33 mouse cellular contexts compared by ENCODE assay signal in the genomic region with DNA sequence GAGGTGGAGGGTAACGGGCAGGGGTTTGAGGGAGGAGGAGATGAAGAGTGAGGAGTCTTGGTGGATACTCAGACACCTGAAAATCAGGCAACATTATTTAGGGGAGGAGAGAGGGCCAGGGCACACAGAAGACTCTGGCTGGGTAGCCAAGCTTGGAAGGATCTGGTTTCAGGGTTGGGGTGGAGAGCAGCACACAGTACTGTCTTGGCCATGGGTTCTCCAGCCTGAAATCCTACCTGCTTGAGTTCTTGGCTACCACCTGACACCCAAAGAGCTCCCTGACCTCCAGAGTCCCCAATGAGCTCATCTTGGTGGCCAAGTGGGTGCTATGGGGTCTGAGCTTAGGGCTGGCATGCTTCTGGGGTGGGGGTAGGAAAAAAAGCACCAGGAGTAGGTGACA. TPM values are rescaled to one million over a fixed set of nuclear protein-coding genes. Genes with fewer than 3 reads are reported as not detected.
DNase-seq lines count a peak whose midpoint lies in the region; ATAC-seq and TF ChIP-seq lines count a peak whose summit lies in the region.
"Had no signal": no experiment of that assay in that cellular context is flagged by ENCODE, and none has a peak within 500 bp of the region (broad histone marks: within the 10 kb centered on the region; RNA-seq: fewer than 3 reads in every experiment).

No protein-coding gene starts in this region.

- 0 out of 2 replicates have a peak, but pooled peaks have one; percentile 9 for ATAC-seq in hindbrain, embryonic 13.5 days (ENCODE audit: low FRiP score)
- no peak for ATAC-seq in hindbrain, embryonic 16.5 days
- peak; percentile 54; the same call in 1 of the 2 replicates for ATAC-seq in limb, embryonic 11.5 days (ENCODE audit: insufficient number of reproducible peaks, low FRiP score, low TSS enrichment, low read depth)
- ATAC-seq in forebrain, postnatal 0 days = no peak
- ATAC-seq: inflammation-experienced regulatory T-cells, adult 6 months had no signal

- H3K4me1 ChIP-seq in hindbrain, embryonic 13.5 days (replicated peaks) = peaks cover 14% of the 10 kb centered on the region
- peaks cover 8% of the 10 kb centered on the region; the same call in 1 of the 2 replicates for H3K4me1 ChIP-seq in hindbrain, embryonic 16.5 days (ENCODE audit: control insufficient read depth, insufficient read depth, low read depth, low read length)
- H3K4me1 ChIP-seq in limb, embryonic 11.5 days (ENCODE audit: control insufficient read depth, insufficient read depth, low read length) = peaks cover 9% of the 10 kb centered on the region
- peaks cover 35% of the 10 kb centered on the region for H3K4me1 ChIP-seq in limb, embryonic 10.5 days
- peaks cover 47% of the 10 kb centered on the region for H3K4me1 ChIP-seq in embryonic facial prominence, embryonic 10.5 days
- H3K4me1 ChIP-seq in forebrain, postnatal 0 days (ENCODE audit: insufficient read depth) = no peaks in the 10 kb centered on the region
- H3K4me1 ChIP-seq: stomach, embryonic 15.5 days had no signal

- intact Hi-C loops in left cerebral cortex, postnatal 25 days (cut with DNase I) = no loop called here

- H3K27ac ChIP-seq in hindbrain, embryonic 13.5 days = no peak overlapping the region
- H3K27ac ChIP-seq in hindbrain, embryonic 16.5 days (ENCODE audit: low read depth, low read length) = no peak overlapping the region
- no peak overlapping the region for H3K27ac ChIP-seq in limb, embryonic 11.5 days (replicated peaks; ENCODE audit: low read depth, low read length)
- H3K27ac ChIP-seq in limb, embryonic 10.5 days = no peak overlapping the region
- H3K27ac ChIP-seq in embryonic facial prominence, embryonic 10.5 days (replicated peaks) = peak overlapping the region; percentile 68
- H3K27ac ChIP-seq in forebrain, postnatal 0 days (ENCODE audit: low read depth, low read length) = no peak overlapping the region
- H3K27ac ChIP-seq: hindbrain, embryonic 12.5 days; lung, embryonic 15.5 days; midbrain, embryonic 12.5 days had no signal

- 100% methylated on average over 1 of the region's 1 CpGs for WGBS in hindbrain, embryonic 13.5 days
- WGBS in hindbrain, embryonic 16.5 days = 91% methylated on average over 1 of the region's 1 CpGs
- WGBS in limb, embryonic 11.5 days = 86% methylated on average over 1 of the region's 1 CpGs
- 83% methylated on average over 1 of the region's 1 CpGs for WGBS in limb, embryonic 10.5 days
- WGBS in embryonic facial prominence, embryonic 10.5 days = 84% methylated on average over 1 of the region's 1 CpGs
- 100% methylated on average over 1 of the region's 1 CpGs for WGBS in forebrain, postnatal 0 days

- H3K9me3 ChIP-seq in hindbrain, embryonic 13.5 days = no peaks in the 10 kb centered on the region
- no peaks in the 10 kb centered on the region for H3K9me3 ChIP-seq in hindbrain, embryonic 16.5 days (ENCODE audit: control insufficient read depth, low read length)
- H3K9me3 ChIP-seq in limb, embryonic 11.5 days (ENCODE audit: control insufficient read depth, low read length) = no peaks in the 10 kb centered on the region
- H3K9me3 ChIP-seq in limb, embryonic 10.5 days (replicated peaks) = no peaks in the 10 kb centered on the region
- H3K9me3 ChIP-seq in embryonic facial prominence, embryonic 10.5 days = no peaks in the 10 kb centered on the region
- no peaks in the 10 kb centered on the region for H3K9me3 ChIP-seq in forebrain, postnatal 0 days (ENCODE audit: low read length)
- H3K9me3 ChIP-seq: hindbrain, embryonic 12.5 days; lung, embryonic 15.5 days; midbrain, embryonic 12.5 days; stomach, embryonic 15.5 days had no signal

- no peak for DNase-seq in limb, embryonic 11.5 days (ENCODE audit: low spot score)
- no peak for DNase-seq in limb, embryonic 10.5 days (ENCODE audit: low spot score)
- no peak for DNase-seq in embryonic facial prominence, embryonic 10.5 days (ENCODE audit: low spot score)
- peak; percentile 55 for DNase-seq in gastrocnemius, postnatal 25 days
- no peak for DNase-seq in forebrain, postnatal 0 days
- no peak for DNase-seq in left cerebral cortex, postnatal 25 days (ENCODE audit: low spot score in 2 of 2)
- DNase-seq: adrenal gland, postnatal 25 days; cerebellum, adult 18-20 months; cerebellum, postnatal 10 days; heart, postnatal 14 days; kidney, adult 11 months; kidney, postnatal 36 days; left cerebral cortex, postnatal 4 days had no signal

- H3K9ac ChIP-seq in hindbrain, embryonic 13.5 days = no peak overlapping the region
- no peak overlapping the region for H3K9ac ChIP-seq in hindbrain, embryonic 16.5 days (ENCODE audit: low read depth, low read length)
- no peak overlapping the region for H3K9ac ChIP-seq in limb, embryonic 11.5 days (ENCODE audit: low read length)
- no peak overlapping the region for H3K9ac ChIP-seq in forebrain, postnatal 0 days
- H3K9ac ChIP-seq: hindbrain, embryonic 12.5 days; lung, embryonic 15.5 days; midbrain, embryonic 12.5 days; stomach, embryonic 15.5 days had no signal

- H3K4me3 ChIP-seq in hindbrain, embryonic 13.5 days = no peak overlapping the region
- no peak overlapping the region for H3K4me3 ChIP-seq in hindbrain, embryonic 16.5 days (ENCODE audit: low read length)
- no peak overlapping the region for H3K4me3 ChIP-seq in limb, embryonic 11.5 days (ENCODE audit: low read depth, low read length)
- H3K4me3 ChIP-seq in limb, embryonic 10.5 days = no peak overlapping the region
- H3K4me3 ChIP-seq in embryonic facial prominence, embryonic 10.5 days = no peak overlapping the region
- H3K4me3 ChIP-seq in forebrain, postnatal 0 days (ENCODE audit: low read depth, low read length) = no peak overlapping the region
- H3K4me3 ChIP-seq: erythroblast, embryonic 14.5 days; hindbrain, embryonic 12.5 days; lung, embryonic 15.5 days; midbrain, embryonic 12.5 days; stomach, embryonic 15.5 days had no signal

- no peaks in the 10 kb centered on the region for H3K27me3 ChIP-seq in hindbrain, embryonic 13.5 days
- H3K27me3 ChIP-seq in hindbrain, embryonic 16.5 days (replicated peaks; ENCODE audit: control insufficient read depth, insufficient read depth, low read length) = no peaks in the 10 kb centered on the region
- no peaks in the 10 kb centered on the region for H3K27me3 ChIP-seq in limb, embryonic 11.5 days (ENCODE audit: control insufficient read depth, insufficient read depth, low read length)
- no peaks in the 10 kb centered on the region for H3K27me3 ChIP-seq in limb, embryonic 10.5 days (ENCODE audit: low read depth, poor library complexity, severe bottlenecking)
- H3K27me3 ChIP-seq in embryonic facial prominence, embryonic 10.5 days (replicated peaks; ENCODE audit: low read depth, poor library complexity, severe bottlenecking) = no peaks in the 10 kb centered on the region
- H3K27me3 ChIP-seq in forebrain, postnatal 0 days (ENCODE audit: insufficient read depth, low read length) = no peaks in the 10 kb centered on the region
- H3K27me3 ChIP-seq: hindbrain, embryonic 12.5 days; lung, embryonic 15.5 days; midbrain, embryonic 12.5 days; stomach, embryonic 15.5 days had no signal

- no peak for TF ChIP-seq CTCF in forebrain, postnatal 0 days (IDR thresholded peaks at IDR 0.05; ENCODE audit: low read depth)

- H3K4me2 ChIP-seq in hindbrain, embryonic 13.5 days = no peak overlapping the region
- H3K4me2 ChIP-seq in hindbrain, embryonic 16.5 days (ENCODE audit: low read length) = no peak overlapping the region
- no peak overlapping the region for H3K4me2 ChIP-seq in limb, embryonic 11.5 days (ENCODE audit: low read depth, severe bottlenecking)
- H3K4me2 ChIP-seq in forebrain, postnatal 0 days (ENCODE audit: low read depth) = no peak overlapping the region
- H3K4me2 ChIP-seq: hindbrain, embryonic 12.5 days; liver, embryonic 11.5 days; lung, embryonic 15.5 days; midbrain, embryonic 12.5 days; stomach, embryonic 15.5 days had no signal

- H3K36me3 ChIP-seq in hindbrain, embryonic 13.5 days = no peaks in the 10 kb centered on the region
- no peaks in the 10 kb centered on the region for H3K36me3 ChIP-seq in hindbrain, embryonic 16.5 days (ENCODE audit: control insufficient read depth, insufficient read depth, low read length)
- no peaks in the 10 kb centered on the region for H3K36me3 ChIP-seq in limb, embryonic 11.5 days (ENCODE audit: control insufficient read depth, insufficient read depth, low read length)
- H3K36me3 ChIP-seq in limb, embryonic 10.5 days = no peaks in the 10 kb centered on the region
- no peaks in the 10 kb centered on the region for H3K36me3 ChIP-seq in embryonic facial prominence, embryonic 10.5 days (replicated peaks)
- H3K36me3 ChIP-seq in forebrain, postnatal 0 days (ENCODE audit: insufficient read depth) = no peaks in the 10 kb centered on the region
- H3K36me3 ChIP-seq: hindbrain, embryonic 12.5 days; lung, embryonic 15.5 days; midbrain, embryonic 12.5 days; stomach, embryonic 15.5 days had no signal

RNA-seq across cellular contexts. Expression of a gene that starts 9.7 kb away (rescaled TPM):
- polyA plus RNA-seq in hindbrain, embryonic 13.5 days (2015; fragmentation: Nextera tagmentation; extraction: Ambion mirVana) = 0.13 TPM in 1 of 2 replicates, not detected in the other
- polyA plus RNA-seq in hindbrain, embryonic 16.5 days (2015; fragmentation: Nextera tagmentation; extraction: Ambion mirVana) = not detected in 2 replicates
- not detected in 2 replicates for polyA plus RNA-seq in limb, embryonic 11.5 days (2014; fragmentation: Nextera tagmentation; extraction: Ambion mirVana)
- not detected in 2 replicates for polyA plus RNA-seq in limb, embryonic 10.5 days (2016; fragmentation: Nextera tagmentation; extraction: Ambion mirVana)
- 0.24 and 0.42 TPM in 2 replicates for polyA plus RNA-seq in embryonic facial prominence, embryonic 10.5 days (2016; fragmentation: Nextera tagmentation; extraction: Ambion mirVana)
- total RNA-seq in gastrocnemius, postnatal 25 days (2021) = not detected
- total RNA-seq in forebrain, postnatal 0 days (2014; rRNA removed) = 0.23 TPM in 1 of 2 replicates, not detected in the other
- 0.12 and 0.15 TPM in 2 replicates for polyA plus RNA-seq in forebrain, postnatal 0 days (2015; fragmentation: Nextera tagmentation; extraction: Ambion mirVana)
- not detected for total RNA-seq in left cerebral cortex, postnatal 25 days (2021)
- total RNA-seq: adrenal gland, adult 18-20 months; adrenal gland, postnatal 25 days; common myeloid progenitor, adult 5-6 weeks; granulocyte monocyte progenitor cell, adult 5-6 weeks; heart, postnatal 14 days; layer of hippocampus, adult 8-10 months; layer of hippocampus, postnatal 25 days; left cerebral cortex, adult 8-10 months; left cerebral cortex, postnatal 4 days; megakaryocyte progenitor cell, adult 5-6 weeks; monocyte, adult 5-6 weeks had no signal
- polyA plus RNA-seq: erythroblast, embryonic 14.5 days; forebrain, embryonic 11.5 days; heart, embryonic 14.5 days; hindbrain, embryonic 12.5 days; inflammation-experienced regulatory T-cells, adult 6 months; liver, embryonic 11.5 days; midbrain, embryonic 12.5 days; neural tube, embryonic 14.5 days had no signal

RNA-seq across cellular contexts. Expression of a gene that starts 51.1 kb away (rescaled TPM):
- 0.17 and 0.34 TPM in 2 replicates for polyA plus RNA-seq in hindbrain, embryonic 13.5 days (2015; fragmentation: Nextera tagmentation; extraction: Ambion mirVana)
- polyA plus RNA-seq in hindbrain, embryonic 16.5 days (2015; fragmentation: Nextera tagmentation; extraction: Ambion mirVana) = 0.89 and 1.2 TPM in 2 replicates
- polyA plus RNA-seq in limb, embryonic 11.5 days (2014; fragmentation: Nextera tagmentation; extraction: Ambion mirVana) = 0.32 and 0.55 TPM in 2 replicates
- 0.33 and 0.96 TPM in 2 replicates for polyA plus RNA-seq in limb, embryonic 10.5 days (2016; fragmentation: Nextera tagmentation; extraction: Ambion mirVana)
- 1.1 and 1.6 TPM in 2 replicates for polyA plus RNA-seq in embryonic facial prominence, embryonic 10.5 days (2016; fragmentation: Nextera tagmentation; extraction: Ambion mirVana)
- 1 to 10 TPM; 3.4 to 6.3 TPM for total RNA-seq in gastrocnemius, postnatal 25 days (2021)
- 15.5 and 23.5 TPM in 2 replicates for total RNA-seq in forebrain, postnatal 0 days (2014; rRNA removed)
- polyA plus RNA-seq in forebrain, postnatal 0 days (2015; fragmentation: Nextera tagmentation; extraction: Ambion mirVana) = 2.0 and 2.8 TPM in 2 replicates
- total RNA-seq in left cerebral cortex, postnatal 25 days (2021) = 100 to 1,000 TPM; 286 to 343 TPM
- total RNA-seq: common myeloid progenitor, adult 5-6 weeks; granulocyte monocyte progenitor cell, adult 5-6 weeks; megakaryocyte progenitor cell, adult 5-6 weeks; monocyte, adult 5-6 weeks had no signal
- polyA plus RNA-seq: erythroblast, embryonic 14.5 days; inflammation-experienced regulatory T-cells, adult 6 months had no signal

Comparison
In these comparisons a context has a peak if more than half of its experiments do, and no peak if none do; other contexts are left out.
1. ATAC-seq: peak in hindbrain, embryonic 13.5 days (single experiment) and limb, embryonic 11.5 days (single experiment); none in hindbrain, embryonic 16.5 days (single experiment) and forebrain, postnatal 0 days (single experiment).